Mouse (Mus musculus) kidney, adult 2 months (tissue): ENCODE measurements around the gene Fam180a.

Experiments
- CTCF ChIP-seq: fragments of 200-500 bp; conservative IDR thresholded peaks from 2 replicates; pipeline ENCODE4 v1.5.1; 2011; ENCODE audit warnings: low read depth, mild to moderate bottlenecking, control low read depth, low read length, moderate library complexity, mixed read lengths; ENCODE audit not compliant: insufficient read depth, insufficient read length
- POLR2A ChIP-seq: fragments of 200-500 bp; IDR thresholded peaks from one replicate; pipeline ENCODE4 v1.6.1; 2011; ENCODE audit warnings: low read depth, low read length, control low read depth

- no peak for TF ChIP-seq POLR2A
- no peak for TF ChIP-seq CTCF
Observed at GRCm38 (mm10) chr6:35271868-35272765, 53.8 kb downstream of the Fam180a start.
